Mouse (Mus musculus) spleen, postnatal 4 days (tissue): Measurements from ENCODE around the gene Clca3b.
"Not testable (repeated sequence)": the region's sequence is repeated elsewhere in the genome, so short reads cannot be mapped to it uniquely, and the experiment has no call there.

ENCODE experiments used
- DNase-seq, 2 experiments: peaks; one replicate each; pipeline ENCODE4 v3.0.0; 2022; ENCODE audit warnings: low spot score in 2 of 2

Gene Clca3b

GRCm38 (mm10) chr3:144849014-144849556 lies at the start of gene Clca3b:
TSS of gene Clca3b (minus strand) at chr3:144849357.
- DNase-seq: not testable (repeated sequence)

GRCm38 (mm10) chr3:144897042-144897678 lies 48.0 kb upstream of the Clca3b start:
- DNase-seq: no peak

- DNase-seq: no peak
Observed at GRCm38 (mm10) chr3:144890246-144890758, 41.1 kb upstream of the Clca3b start.

- no peak for DNase-seq
Observed at GRCm38 (mm10) chr3:144886957-144887356, 37.8 kb upstream of the Clca3b start.

GRCm38 (mm10) chr3:144872012-144872411 lies 22.9 kb upstream of the Clca3b start:
- not testable (repeated sequence) for DNase-seq

- no peak for DNase-seq
Observed at GRCm38 (mm10) chr3:144849584-144849983, 427 bp upstream of the Clca3b start.

- DNase-seq: no peak
Observed at GRCm38 (mm10) chr3:144827257-144827656, 21.9 kb downstream of the Clca3b start.

GRCm38 (mm10) chr3:144825151-144825550 lies 24.0 kb downstream of the Clca3b start:
- peak; percentile 38 to 78 for DNase-seq

- no peak for DNase-seq
Observed at GRCm38 (mm10) chr3:144823331-144823730, 25.8 kb downstream of the Clca3b start.

GRCm38 (mm10) chr3:144820632-144821031 lies 28.5 kb downstream of the Clca3b start:
- no peak for DNase-seq

GRCm38 (mm10) chr3:144819219-144819618 lies 29.9 kb downstream of the Clca3b start, which contains the start of gene Clca3a2:
TSS of gene Clca3a2 (minus strand) at chr3:144819494.
- not testable (repeated sequence) for DNase-seq

GRCm38 (mm10) chr3:144813336-144813735 lies 35.8 kb downstream of the Clca3b start:
- DNase-seq: not testable (repeated sequence)

GRCm38 (mm10) chr3:144811821-144812220 lies 37.3 kb downstream of the Clca3b start:
- no peak for DNase-seq

GRCm38 (mm10) chr3:144808153-144808925 lies 40.8 kb downstream of the Clca3b start:
- DNase-seq: not testable (repeated sequence)

- not testable (repeated sequence) for DNase-seq
Observed at GRCm38 (mm10) chr3:144806626-144807025, 42.5 kb downstream of the Clca3b start.

GRCm38 (mm10) chr3:144801861-144802260 lies 47.3 kb downstream of the Clca3b start:
- DNase-seq: peak in 1 of 2 experiments; percentile 61

GRCm38 (mm10) chr3:144785181-144786148 lies 63.7 kb downstream of the Clca3b start:
- no peak for DNase-seq
